Mouse (Mus musculus): Measurements from ENCODE around the gene Ube2z. TPM values are rescaled to one million over a fixed set of nuclear protein-coding genes. Genes with fewer than 3 reads are reported as not detected.

Ube2z gene
- polyA plus RNA-seq, 1 experiment from 2014 or later = 32.7 TPM

GRCm38 (mm10) chr11:96006367-96006851 is 58.8 kb downstream of the Ube2z start:
- H3K9ac ChIP-seq (replicated peaks; ENCODE audit: low read length) = peak overlapping the region; percentile 75
- H3K36me3 ChIP-seq (ENCODE audit: control insufficient read depth, insufficient read depth, low read length) = no peaks in the 10 kb centered on the region
- H3K4me1 ChIP-seq (ENCODE audit: control insufficient read depth, insufficient read depth, low read length) = peaks cover 12% of the 10 kb centered on the region
- peak; percentile 46; the same call in 1 of the 2 replicates for ATAC-seq (ENCODE audit: low FRiP score, low TSS enrichment)
- 0% methylated on average over 33 of the region's 33 CpGs for WGBS
- H3K9me3 ChIP-seq (ENCODE audit: control insufficient read depth, low read length) = no peaks in the 10 kb centered on the region
- peak; percentile 73 for DNase-seq
- peak overlapping the region; percentile 96 for H3K27ac ChIP-seq (replicated peaks; ENCODE audit: low read depth, low read length)
- H3K27me3 ChIP-seq (ENCODE audit: control insufficient read depth, insufficient read depth, low read length) = no peaks in the 10 kb centered on the region
- peak overlapping the region; percentile 67 for H3K4me2 ChIP-seq (ENCODE audit: low read length)
- peak overlapping the region; percentile 76 for H3K4me3 ChIP-seq (replicated peaks; ENCODE audit: low read depth, low read length)

GRCm38 (mm10) chr11:96005403-96006271 is 59.6 kb downstream of the Ube2z start, which contains the start of gene Igf2bp1:
Gene Igf2bp1 (minus strand): TSS chr11:96005940.
- Histone ChIP-seq H3K4me2 (ENCODE audit: low read length) (peak within 1 kb of the TSS; percentile 67), H3K36me3 (ENCODE audit: control insufficient read depth, insufficient read depth, low read length) (no peaks in the 10 kb centered on the region), H3K4me1 (ENCODE audit: control insufficient read depth, insufficient read depth, low read length) (peaks cover 13% of the 10 kb centered on the region), H3K27me3 (ENCODE audit: control insufficient read depth, insufficient read depth, low read length) (no peaks in the 10 kb centered on the region), H3K9ac (replicated peaks; ENCODE audit: low read length) (peak within 1 kb of the TSS; percentile 75), H3K27ac (replicated peaks; ENCODE audit: low read depth, low read length) (peak within 1 kb of the TSS; percentile 96), H3K9me3 (ENCODE audit: control insufficient read depth, low read length) (no peaks in the 10 kb centered on the region), H3K4me3 (replicated peaks; ENCODE audit: low read depth, low read length) (peak within 1 kb of the TSS; percentile 76)
- under 1% methylated on average over 71 of the region's 74 CpGs for WGBS
- ATAC-seq (ENCODE audit: low FRiP score, low TSS enrichment) (peak; percentile 43; the same call in 1 of the 2 replicates), DNase-seq (peak; percentile 85)

DNA sequence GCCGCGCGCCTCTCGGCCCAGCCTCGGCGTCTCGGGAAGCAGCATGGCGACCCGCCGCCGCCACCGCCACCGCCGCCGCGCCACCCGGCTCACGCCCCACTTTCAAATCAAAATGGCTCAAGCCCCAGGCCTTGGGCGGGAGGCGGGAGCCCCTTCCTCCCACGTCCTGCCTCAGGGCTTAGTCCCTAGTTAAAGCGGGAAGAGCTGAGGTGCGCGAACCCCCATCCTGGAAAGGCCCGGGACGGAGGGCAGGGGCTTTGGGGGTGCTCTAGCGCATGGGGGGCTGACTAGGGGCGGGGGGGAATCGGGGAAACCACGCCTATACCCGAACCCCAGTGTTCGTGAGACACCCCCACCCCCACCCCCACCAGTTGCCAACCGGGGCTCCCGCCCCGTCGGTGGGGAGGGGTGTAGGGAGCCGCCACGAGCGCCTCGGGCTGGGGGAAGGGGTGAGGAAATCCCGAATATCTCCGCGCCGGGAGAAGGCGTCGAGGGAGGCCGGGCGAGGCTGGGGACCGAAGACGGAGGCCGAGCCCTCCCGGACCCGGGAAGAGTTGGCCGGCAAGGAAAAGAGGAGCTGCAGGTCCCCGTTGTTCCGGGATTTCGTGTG is 60.3 kb downstream of the Ube2z start:
- peaks cover 13% of the 10 kb centered on the region for H3K4me1 ChIP-seq (ENCODE audit: control insufficient read depth, insufficient read depth, low read length)
- WGBS = under 1% methylated on average over 57 of the region's 57 CpGs
- DNase-seq (peak; percentile 64), ATAC-seq (ENCODE audit: low FRiP score, low TSS enrichment) (peak; percentile 22; the same call in 1 of the 2 replicates)
- peak overlapping the region; percentile 67 for H3K4me2 ChIP-seq (ENCODE audit: low read length)
- H3K36me3 ChIP-seq (ENCODE audit: control insufficient read depth, insufficient read depth, low read length) = no peaks in the 10 kb centered on the region
- peak overlapping the region; percentile 75 for H3K9ac ChIP-seq (replicated peaks; ENCODE audit: low read length)
- peak overlapping the region; percentile 96 for H3K27ac ChIP-seq (replicated peaks; ENCODE audit: low read depth, low read length)
- no peaks in the 10 kb centered on the region for H3K27me3 ChIP-seq (ENCODE audit: control insufficient read depth, insufficient read depth, low read length)
- H3K9me3 ChIP-seq (ENCODE audit: control insufficient read depth, low read length) = no peaks in the 10 kb centered on the region
- peak overlapping the region; percentile 76 for H3K4me3 ChIP-seq (replicated peaks; ENCODE audit: low read depth, low read length)

GRCm38 (mm10) chr11:96003969-96004792 is 61.0 kb downstream of the Ube2z start:
- ATAC-seq (ENCODE audit: low FRiP score, low TSS enrichment) (no peak), DNase-seq (peak; percentile 70)
- H3K36me3 ChIP-seq (ENCODE audit: control insufficient read depth, insufficient read depth, low read length) = no peaks in the 10 kb centered on the region
- H3K27ac ChIP-seq (replicated peaks; ENCODE audit: low read depth, low read length) = peak overlapping the region; percentile 96
- H3K9ac ChIP-seq (replicated peaks; ENCODE audit: low read length) = peak overlapping the region; percentile 75
- H3K27me3 ChIP-seq (ENCODE audit: control insufficient read depth, insufficient read depth, low read length) = no peaks in the 10 kb centered on the region
- H3K4me3 ChIP-seq (replicated peaks; ENCODE audit: low read depth, low read length) = peak overlapping the region; percentile 76
- peaks cover 13% of the 10 kb centered on the region for H3K4me1 ChIP-seq (ENCODE audit: control insufficient read depth, insufficient read depth, low read length)
- peak overlapping the region; percentile 67 for H3K4me2 ChIP-seq (ENCODE audit: low read length)
- WGBS = under 1% methylated on average over 32 of the region's 32 CpGs
- no peaks in the 10 kb centered on the region for H3K9me3 ChIP-seq (ENCODE audit: control insufficient read depth, low read length)

DNA sequence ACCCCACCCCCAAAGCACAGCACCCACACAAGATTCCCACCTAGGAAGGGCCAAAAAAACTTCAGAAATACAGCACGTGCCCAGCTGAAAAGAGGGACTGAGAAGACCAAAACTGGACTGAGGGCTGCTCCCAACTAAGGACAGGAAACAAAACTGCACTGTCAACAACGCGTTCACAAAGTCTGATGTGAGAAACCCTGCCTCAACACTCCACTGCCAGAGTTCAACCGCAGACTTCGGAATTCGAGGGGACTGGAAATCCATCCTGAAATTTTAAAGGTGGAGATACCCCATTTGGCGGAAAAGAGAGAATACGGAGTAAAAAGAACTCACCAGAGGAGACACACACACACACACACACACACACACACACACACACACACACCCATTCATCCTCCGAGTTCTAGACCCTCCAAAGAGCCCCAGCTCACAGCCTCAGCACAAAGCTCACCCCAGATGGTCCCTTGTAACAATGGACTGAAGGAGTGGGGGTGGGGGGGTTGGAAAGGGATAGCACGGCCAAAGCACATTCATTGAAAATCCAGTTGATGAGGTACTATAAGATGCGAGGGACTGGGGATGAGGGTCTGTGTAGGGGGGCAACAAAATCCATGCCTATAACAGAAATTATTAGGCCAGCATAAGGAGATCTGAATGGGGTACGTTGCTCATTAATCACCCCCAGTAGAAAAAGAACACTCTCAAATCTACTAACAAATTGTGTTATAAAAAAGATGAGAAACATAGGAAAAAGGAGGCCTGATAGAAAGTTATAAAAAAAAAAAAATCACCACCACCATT is 61.9 kb downstream of the Ube2z start:
- no peaks in the 10 kb centered on the region for H3K9me3 ChIP-seq (ENCODE audit: control insufficient read depth, low read length)
- H3K4me1 ChIP-seq (ENCODE audit: control insufficient read depth, insufficient read depth, low read length) = peaks cover 13% of the 10 kb centered on the region
- no peaks in the 10 kb centered on the region for H3K27me3 ChIP-seq (ENCODE audit: control insufficient read depth, insufficient read depth, low read length)
- under 1% methylated on average over 12 of the region's 12 CpGs for WGBS
- peak overlapping the region; percentile 67 for H3K4me2 ChIP-seq (ENCODE audit: low read length)
- no peak for ATAC-seq (ENCODE audit: low FRiP score, low TSS enrichment)
- DNase-seq = peak; percentile 57
- H3K36me3 ChIP-seq (ENCODE audit: control insufficient read depth, insufficient read depth, low read length) = no peaks in the 10 kb centered on the region
- H3K4me3 ChIP-seq (replicated peaks; ENCODE audit: low read depth, low read length) = peak overlapping the region; percentile 76
- peak overlapping the region; percentile 60; the same call in 1 of the 2 replicates for H3K27ac ChIP-seq (replicated peaks; ENCODE audit: low read depth, low read length)
- peak overlapping the region; percentile 75; the same call in 1 of the 2 replicates for H3K9ac ChIP-seq (replicated peaks; ENCODE audit: low read length)

Other genes with a start within 250 kb of the Ube2z start
- gene Phospho1, start 240.9 kb downstream of the Ube2z start, polyA plus RNA-seq (2014; fragmentation: Nextera tagmentation; extraction: Ambion mirVana) = 0.33 TPM in 1 of 2 replicates, not detected in the other
- gene Gngt2, start 228.2 kb downstream of the Ube2z start, polyA plus RNA-seq (2014; fragmentation: Nextera tagmentation; extraction: Ambion mirVana) = 1.8 TPM in 2 replicates
- 0.26 and 0.64 TPM in 2 replicates for gene Abi3, start 222.9 kb downstream of the Ube2z start, polyA plus RNA-seq (2014; fragmentation: Nextera tagmentation; extraction: Ambion mirVana)
- not detected in 2 replicates for gene B4galnt2, start 150.5 kb downstream of the Ube2z start, polyA plus RNA-seq (2014; fragmentation: Nextera tagmentation; extraction: Ambion mirVana)
- gene Igf2bp1, start 59.4 kb downstream of the Ube2z start, polyA plus RNA-seq (2014; fragmentation: Nextera tagmentation; extraction: Ambion mirVana) = 10.7 and 11.1 TPM in 2 replicates
- gene Gip, start 40.8 kb downstream of the Ube2z start, polyA plus RNA-seq (2014; fragmentation: Nextera tagmentation; extraction: Ambion mirVana) = not detected in 2 replicates
- 45.3 and 77.5 TPM in 2 replicates for gene Snf8, start 30.5 kb downstream of the Ube2z start, polyA plus RNA-seq (2014; fragmentation: Nextera tagmentation; extraction: Ambion mirVana)
- gene Atp5g1, start 10.3 kb upstream of the Ube2z start, polyA plus RNA-seq (2014; fragmentation: Nextera tagmentation; extraction: Ambion mirVana) = 679 and 959 TPM in 2 replicates
- gene Calcoco2, start 46.6 kb upstream of the Ube2z start, polyA plus RNA-seq (2014; fragmentation: Nextera tagmentation; extraction: Ambion mirVana) = not detected in 2 replicates
- not detected in 2 replicates for gene Ttll6, start 68.4 kb upstream of the Ube2z start, polyA plus RNA-seq (2014; fragmentation: Nextera tagmentation; extraction: Ambion mirVana)
- gene Hoxb13, start 128.9 kb upstream of the Ube2z start, polyA plus RNA-seq (2014; fragmentation: Nextera tagmentation; extraction: Ambion mirVana) = not detected in 2 replicates
- not detected in 2 replicates for gene Hoxb9, start 206.1 kb upstream of the Ube2z start, polyA plus RNA-seq (2014; fragmentation: Nextera tagmentation; extraction: Ambion mirVana)
- not detected in 2 replicates for gene Hoxb8, start 216.5 kb upstream of the Ube2z start, polyA plus RNA-seq (2014; fragmentation: Nextera tagmentation; extraction: Ambion mirVana)
- gene Hoxb7, start 221.2 kb upstream of the Ube2z start, polyA plus RNA-seq (2014; fragmentation: Nextera tagmentation; extraction: Ambion mirVana) = not detected in 2 replicates
- gene Hoxb6, start 227.1 kb upstream of the Ube2z start, polyA plus RNA-seq (2014; fragmentation: Nextera tagmentation; extraction: Ambion mirVana) = not detected in 2 replicates
- not detected in 2 replicates for gene Hoxb5, start 237.9 kb upstream of the Ube2z start, polyA plus RNA-seq (2014; fragmentation: Nextera tagmentation; extraction: Ambion mirVana)

Measured in midbrain, embryonic 14.5 days (tissue).